Mouse (Mus musculus) embryonic facial prominence, embryonic 12.5 days (tissue): ENCODE results near the gene Pcdh17. TPM values are rescaled to one million over a fixed set of nuclear protein-coding genes. Genes with fewer than 3 reads are reported as not detected.

Experiments
- ATAC-seq: fragments of 200-750 bp; cut with Nextera tagmentation; 2 replicates; pipeline ENCODE4 v1.8.0; 2017; ENCODE audit not compliant: insufficient number of reproducible peaks, insufficient read depth, low FRiP score, low TSS enrichment
- H3K27ac ChIP-seq: fragments of 300-500 bp; sonication (generic); 2 replicates; pipeline ENCODE4 v1.5.1; 2016; ENCODE audit warnings: mild to moderate bottlenecking
- H3K27me3 ChIP-seq: fragments of 300-500 bp; sonication (generic); 2 replicates; pipeline ENCODE4 v1.6.1; 2016; ENCODE audit warnings: mild to moderate bottlenecking, moderate library complexity
- H3K36me3 ChIP-seq: fragments of 300-500 bp; sonication (generic); 2 replicates; pipeline ENCODE4 v1.6.1; 2016; ENCODE audit warnings: mild to moderate bottlenecking
- H3K4me1 ChIP-seq: fragments of 300-500 bp; sonication (generic); 2 replicates; pipeline ENCODE4 v1.6.1; 2016
- H3K4me2 ChIP-seq: fragments of 300-500 bp; sonication (generic); replicated peaks from 2 replicates; pipeline ENCODE4 v1.6.1; 2016; ENCODE audit warnings: mild to moderate bottlenecking, moderate library complexity
- H3K4me3 ChIP-seq: fragments of 300-500 bp; sonication (generic); 2 replicates; pipeline ENCODE4 v1.5.1; 2016; ENCODE audit warnings: mild to moderate bottlenecking
- H3K9ac ChIP-seq: fragments of 300-500 bp; sonication (generic); 2 replicates; pipeline ENCODE4 v1.6.1; 2016; ENCODE audit warnings: mild to moderate bottlenecking, moderate library complexity
- H3K9me3 ChIP-seq: fragments of 300-500 bp; sonication (generic); 2 replicates; pipeline ENCODE4 v1.6.1; 2016; ENCODE audit warnings: mild to moderate bottlenecking, moderate library complexity
- WGBS: fragments of 180-500 bp; shearing (Covaris S2); methylation state at CpG from one replicate; pipeline ENCODE4 v1.1.7; 2016; 5-methylcytosine and 5-hydroxymethylcytosine counted together
- polyA plus RNA-seq: library from polyadenylated mRNA; unstranded; fragments of >200 nt; fragmentation: Nextera tagmentation; extraction: Ambion mirVana; gene quantifications from 2 replicates; pipeline ENCODE4 v1.2.1, GENCODE M21; 2016

Pcdh17 gene
- polyA plus RNA-seq, 1 experiment from 2014 or later: 8.9 TPM

GRCm38 (mm10) chr14:84480546-84480945 lies 37.2 kb downstream of the Pcdh17 start:
- Histone ChIP-seq H3K4me1 (no peaks in the 10 kb centered on the region), H3K9me3 (no peaks in the 10 kb centered on the region), H3K27ac (no peak overlapping the region), H3K36me3 (no peaks in the 10 kb centered on the region), H3K4me3 (no peak overlapping the region), H3K9ac (no peak overlapping the region), H3K27me3 (no peaks in the 10 kb centered on the region), H3K4me2 (no peak overlapping the region)
- no peak for ATAC-seq
- 79% methylated on average over 6 of the region's 6 CpGs for WGBS

GRCm38 (mm10) chr14:84484350-84484749 lies 41.0 kb downstream of the Pcdh17 start:
- Histone ChIP-seq H3K9ac (no peak overlapping the region), H3K36me3 (no peaks in the 10 kb centered on the region), H3K4me3 (no peak overlapping the region), H3K4me1 (no peaks in the 10 kb centered on the region), H3K27me3 (no peaks in the 10 kb centered on the region), H3K9me3 (no peaks in the 10 kb centered on the region), H3K4me2 (no peak overlapping the region), H3K27ac (no peak overlapping the region)
- 51% methylated on average over 4 of the region's 4 CpGs for WGBS
- ATAC-seq: no peak

GRCm38 (mm10) chr14:84511010-84511409 lies 67.6 kb downstream of the Pcdh17 start:
- no peak for ATAC-seq
- H3K9ac ChIP-seq: no peak overlapping the region
- H3K4me1 ChIP-seq: no peaks in the 10 kb centered on the region
- no peak overlapping the region for H3K27ac ChIP-seq
- no peaks in the 10 kb centered on the region for H3K27me3 ChIP-seq
- no peaks in the 10 kb centered on the region for H3K9me3 ChIP-seq
- no peak overlapping the region for H3K4me3 ChIP-seq
- no peaks in the 10 kb centered on the region for H3K36me3 ChIP-seq
- H3K4me2 ChIP-seq: no peak overlapping the region
- WGBS: 91% methylated on average over 2 of the region's 2 CpGs

DNA sequence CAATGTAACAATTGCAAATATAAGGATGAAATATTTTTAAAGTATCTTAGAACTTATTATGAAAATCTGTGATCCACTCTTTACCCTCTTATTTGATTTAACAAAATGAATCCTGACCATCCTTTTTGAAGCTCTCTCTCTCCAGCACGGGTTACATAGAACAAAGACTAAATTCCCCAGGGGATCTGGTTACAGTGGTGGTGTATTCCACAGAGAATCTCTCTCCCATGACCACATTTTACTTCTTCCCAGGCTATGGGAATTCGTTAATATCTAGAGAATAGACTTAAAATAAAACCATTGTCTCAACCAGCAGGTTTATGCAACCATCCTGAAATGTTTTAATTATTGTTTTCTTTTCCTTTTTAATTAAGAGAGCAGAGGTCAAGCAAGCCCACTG lies 89.0 kb downstream of the Pcdh17 start:
- Histone ChIP-seq H3K27ac (no peak overlapping the region), H3K9me3 (no peaks in the 10 kb centered on the region), H3K27me3 (no peaks in the 10 kb centered on the region), H3K4me1 (no peaks in the 10 kb centered on the region), H3K36me3 (peaks cover 5% of the 10 kb centered on the region; the same call in 1 of the 2 replicates), H3K4me2 (no peak overlapping the region), H3K9ac (no peak overlapping the region), H3K4me3 (no peak overlapping the region)
- ATAC-seq: no peak
- WGBS: 24% methylated on average over 2 of the region's 2 CpGs

DNA sequence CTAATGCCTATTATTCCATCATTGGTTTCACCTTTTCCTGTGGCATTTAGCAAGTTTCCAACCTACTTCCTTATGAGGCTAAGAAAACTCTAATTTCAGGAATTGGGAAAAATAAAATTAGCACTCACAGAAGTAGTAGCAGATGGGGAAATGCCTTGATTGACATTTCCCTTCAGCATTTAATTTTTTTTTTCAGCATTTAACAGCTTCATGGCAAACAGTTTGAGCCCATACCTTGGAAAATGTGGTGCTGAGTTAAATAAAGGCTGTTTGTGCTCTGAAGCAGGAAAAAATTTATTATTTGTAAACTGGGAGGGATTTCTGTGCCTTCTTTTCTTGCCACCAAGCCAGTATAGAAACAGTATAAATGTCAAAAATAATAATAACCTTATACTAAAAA lies 91.9 kb downstream of the Pcdh17 start:
- H3K27me3 ChIP-seq: no peaks in the 10 kb centered on the region
- no peaks in the 10 kb centered on the region for H3K4me1 ChIP-seq
- H3K9ac ChIP-seq: no peak overlapping the region
- H3K4me2 ChIP-seq: no peak overlapping the region
- H3K4me3 ChIP-seq: no peak overlapping the region
- no peak overlapping the region for H3K27ac ChIP-seq
- ATAC-seq: no peak
- no peaks in the 10 kb centered on the region for H3K9me3 ChIP-seq
- H3K36me3 ChIP-seq: peaks cover 5% of the 10 kb centered on the region; the same call in 1 of the 2 replicates

GRCm38 (mm10) chr14:84541838-84542237 lies 98.5 kb downstream of the Pcdh17 start:
- no peaks in the 10 kb centered on the region for H3K36me3 ChIP-seq
- no peak overlapping the region for H3K4me2 ChIP-seq
- H3K27ac ChIP-seq: no peak overlapping the region
- ATAC-seq: no peak
- no peaks in the 10 kb centered on the region for H3K9me3 ChIP-seq
- H3K9ac ChIP-seq: no peak overlapping the region
- H3K4me3 ChIP-seq: no peak overlapping the region
- H3K27me3 ChIP-seq: no peaks in the 10 kb centered on the region
- WGBS: 91% methylated on average over 3 of the region's 3 CpGs
- H3K4me1 ChIP-seq: no peaks in the 10 kb centered on the region

DNA sequence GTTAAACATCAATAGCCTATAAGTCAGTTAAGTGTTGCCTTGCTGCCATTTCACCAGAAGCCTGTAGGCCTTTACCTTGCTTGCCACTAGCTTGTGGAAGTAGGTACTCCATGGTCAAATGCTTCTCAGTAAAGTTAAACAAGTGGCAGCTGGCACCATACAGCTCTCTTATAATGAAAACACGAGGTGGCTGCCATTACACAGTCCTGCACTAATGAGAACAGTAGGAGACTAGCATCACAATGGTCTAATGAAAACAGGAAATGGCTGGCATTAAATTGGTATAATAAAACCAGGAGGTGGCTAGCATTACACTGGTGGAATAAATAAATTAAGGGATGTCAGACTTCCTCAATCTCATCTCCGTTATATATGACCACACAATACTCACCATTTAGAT lies 102.6 kb downstream of the Pcdh17 start:
- no peaks in the 10 kb centered on the region for H3K36me3 ChIP-seq
- 47% methylated on average over 2 of the region's 2 CpGs for WGBS
- no peak for ATAC-seq

GRCm38 (mm10) chr14:84547513-84548194 lies 104.3 kb downstream of the Pcdh17 start:
- H3K4me1 ChIP-seq: no peaks in the 10 kb centered on the region
- H3K36me3 ChIP-seq: no peaks in the 10 kb centered on the region
- no peaks in the 10 kb centered on the region for H3K9me3 ChIP-seq
- no peak overlapping the region for H3K4me2 ChIP-seq
- no peak overlapping the region for H3K4me3 ChIP-seq
- no peak for ATAC-seq
- H3K27ac ChIP-seq: no peak overlapping the region
- no peaks in the 10 kb centered on the region for H3K27me3 ChIP-seq
- no peak overlapping the region for H3K9ac ChIP-seq
- WGBS: 82% methylated on average over 10 of the region's 10 CpGs

More for the DNA sequence above, 102.6 kb downstream of the Pcdh17 start:
- Histone ChIP-seq H3K9ac (no peak overlapping the region), H3K4me2 (no peak overlapping the region), H3K4me3 (no peak overlapping the region), H3K4me1 (no peaks in the 10 kb centered on the region), H3K27ac (no peak overlapping the region), H3K9me3 (no peaks in the 10 kb centered on the region), H3K27me3 (no peaks in the 10 kb centered on the region)

DNA sequence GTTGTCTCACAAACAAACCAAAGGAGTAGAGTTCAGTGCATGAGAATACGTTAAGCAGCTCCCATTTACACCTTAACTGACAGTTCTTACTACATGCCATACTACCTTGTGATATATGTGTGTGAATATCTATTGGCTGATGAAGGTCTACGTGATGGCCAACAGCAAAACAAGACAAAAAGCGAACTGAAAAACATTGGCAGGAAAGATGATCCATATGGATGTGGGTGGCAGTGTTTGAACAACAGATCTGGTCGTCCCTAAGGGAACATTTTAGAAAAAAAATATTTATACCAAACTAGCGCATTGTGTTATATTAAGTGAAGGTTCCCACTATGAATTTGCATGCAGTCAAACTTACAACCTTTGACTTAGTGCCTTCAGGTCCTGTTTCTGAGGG lies 108.2 kb downstream of the Pcdh17 start:
- no peaks in the 10 kb centered on the region for H3K36me3 ChIP-seq
- no peaks in the 10 kb centered on the region for H3K9me3 ChIP-seq
- H3K4me3 ChIP-seq: no peak overlapping the region
- H3K27me3 ChIP-seq: no peaks in the 10 kb centered on the region
- no peaks in the 10 kb centered on the region for H3K4me1 ChIP-seq
- no peak overlapping the region for H3K9ac ChIP-seq
- H3K27ac ChIP-seq: no peak overlapping the region
- WGBS: 85% methylated on average over 5 of the region's 5 CpGs
- no peak for ATAC-seq
- H3K4me2 ChIP-seq: no peak overlapping the region

DNA sequence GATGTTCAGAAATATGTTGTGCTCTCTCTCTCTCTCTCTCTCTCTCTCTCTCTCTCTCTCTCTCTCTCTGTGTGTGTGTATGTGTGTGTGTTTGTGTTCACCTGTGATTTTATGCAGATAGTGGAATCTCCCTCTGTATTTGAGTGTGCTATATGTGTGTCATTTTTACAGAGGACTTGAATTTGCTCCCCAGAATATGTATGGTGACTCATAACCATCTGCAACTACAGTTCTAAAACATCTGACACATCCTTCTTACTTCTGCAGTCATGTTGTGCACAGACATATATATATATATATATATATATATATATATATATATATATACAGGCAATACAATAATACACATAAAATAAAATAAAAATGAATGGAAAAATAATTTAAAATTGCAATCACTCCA lies 127.7 kb downstream of the Pcdh17 start:
- Histone ChIP-seq H3K4me3 (no peak overlapping the region), H3K4me2 (no peak overlapping the region), H3K9me3 (no peaks in the 10 kb centered on the region), H3K4me1 (no peaks in the 10 kb centered on the region), H3K9ac (no peak overlapping the region), H3K36me3 (no peaks in the 10 kb centered on the region), H3K27ac (no peak overlapping the region), H3K27me3 (no peaks in the 10 kb centered on the region)
- ATAC-seq: no peak
